Mouse (Mus musculus): ENCODE data around the gene Gfod1.

DNA sequence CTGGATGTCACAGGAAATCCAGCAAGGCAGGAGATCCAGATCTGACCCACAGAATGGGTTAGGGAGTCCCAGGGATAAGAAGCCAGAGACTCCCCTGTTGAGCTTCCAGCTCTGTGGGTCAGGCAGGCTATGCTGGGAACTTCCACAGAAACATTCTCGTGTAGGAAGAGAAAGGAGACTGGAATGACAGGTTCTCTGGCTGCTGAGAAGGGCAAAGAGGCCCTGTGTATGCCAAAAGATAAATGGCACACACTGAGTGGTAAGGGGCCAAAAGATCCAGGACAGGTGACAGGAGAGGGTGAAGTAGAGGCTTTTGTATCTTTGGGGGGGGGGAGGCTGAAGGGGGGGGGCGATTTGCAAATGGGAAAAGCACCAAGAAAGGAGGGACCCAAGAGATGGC lies 112.7 kb downstream of the Gfod1 start:
- TF ChIP-seq POLR2A (IDR thresholded peaks at IDR 0.05; ENCODE audit: low read depth, low read length) (no peak), CTCF (IDR thresholded peaks at IDR 0.05; ENCODE audit: borderline replicate concordance, insufficient read depth, low read length) (no peak)

All from embryonic fibroblast, embryonic 13.5 days (primary cell).